Mouse (Mus musculus) lung, embryonic 14.5 days (tissue): ENCODE measurements around the gene Ccl22. TPM values are rescaled to one million over a fixed set of nuclear protein-coding genes. Genes with fewer than 3 reads are reported as not detected.

Experiments
- ATAC-seq: fragments of 200-750 bp; cut with Nextera tagmentation; 2 replicates; pipeline ENCODE4 v1.8.0; 2017; ENCODE audit warnings: mild to moderate bottlenecking, moderate TSS enrichment, moderate library complexity; ENCODE audit not compliant: insufficient read depth
- DNase-seq: peaks from one replicate; pipeline ENCODE4 v3.0.0-alpha.2; 2015
- H3K27ac ChIP-seq: fragments of 300-500 bp; sonication (generic); 2 replicates; pipeline ENCODE4 v1.5.1; 2014; ENCODE audit warnings: low read depth, mild to moderate bottlenecking, moderate library complexity
- H3K27me3 ChIP-seq: fragments of 300-500 bp; sonication (generic); 2 replicates; pipeline ENCODE4 v1.6.1; 2014; ENCODE audit warnings: low read length, control low read depth; ENCODE audit not compliant: insufficient read depth
- H3K36me3 ChIP-seq: fragments of 300-500 bp; sonication (generic); 2 replicates; pipeline ENCODE4 v1.6.1; 2014; ENCODE audit warnings: control low read depth; ENCODE audit not compliant: insufficient read depth
- H3K4me1 ChIP-seq: fragments of 300-500 bp; sonication (generic); 2 replicates; pipeline ENCODE4 v1.6.1; 2014; ENCODE audit warnings: antibody characterized with exemption, control low read depth; ENCODE audit not compliant: insufficient read depth
- H3K4me2 ChIP-seq: fragments of 300-500 bp; sonication (generic); 2 replicates; pipeline ENCODE4 v1.6.1; 2014; ENCODE audit warnings: mild to moderate bottlenecking
- H3K4me3 ChIP-seq: fragments of 300-500 bp; sonication (generic); 2 replicates; pipeline ENCODE4 v1.5.1; 2014; ENCODE audit warnings: low read depth, low read length
- H3K9ac ChIP-seq: fragments of 300-500 bp; sonication (generic); 2 replicates; pipeline ENCODE4 v1.6.1; 2014
- H3K9me3 ChIP-seq: fragments of 300-500 bp; sonication (generic); 2 replicates; pipeline ENCODE4 v1.6.1; 2016; ENCODE audit warnings: low read depth, low read length, control low read depth
- CTCF ChIP-seq: IDR thresholded peaks from 2 replicates; pipeline ENCODE4 v1.5.1; 2016; ENCODE audit warnings: antibody characterized with exemption, low read depth
- WGBS: fragments of 180-500 bp; shearing (Covaris S2); extraction: QIAGEN DNeasy Blood & Tissue Kit; methylation state at CpG from one replicate; pipeline ENCODE4 v1.1.7; 2014; 5-methylcytosine and 5-hydroxymethylcytosine counted together
- polyA plus RNA-seq: library from polyadenylated mRNA; unstranded; fragments of >200 nt; fragmentation: Nextera tagmentation; extraction: Ambion mirVana; gene quantifications from 2 replicates; pipeline ENCODE4 v1.2.1, GENCODE M21; 2014

Ccl22 gene
- polyA plus RNA-seq, result not detected in 2 replicates

- ATAC-seq (no peak), DNase-seq (no peak)
- no peak within 1 kb of the TSS for H3K4me3 ChIP-seq
- no peak within 1 kb of the TSS for H3K4me2 ChIP-seq
- no peaks in the 10 kb centered on the region for H3K9me3 ChIP-seq
- H3K9ac ChIP-seq, result no peak within 1 kb of the TSS
- H3K36me3 ChIP-seq, result no peaks in the 10 kb centered on the region
- H3K4me1 ChIP-seq, result no peaks in the 10 kb centered on the region
- WGBS, result 79% methylated on average over 7 of the region's 7 CpGs
- H3K27ac ChIP-seq, result no peak within 1 kb of the TSS
- no peaks in the 10 kb centered on the region for H3K27me3 ChIP-seq
- no peak for TF ChIP-seq CTCF
Observed at GRCm38 (mm10) chr8:94745476-94746184, at the start of gene Ccl22. Gene Ccl22 (plus strand): TSS chr8:94745590.

- no peaks in the 10 kb centered on the region for H3K36me3 ChIP-seq
- under 1% methylated on average over 41 of the region's 41 CpGs for WGBS
- DNase-seq (peak; percentile 71), ATAC-seq (peak; percentile 73)
- no peak for TF ChIP-seq CTCF
- H3K27ac ChIP-seq, result no peak within 1 kb of the TSS
- peak within 1 kb of the TSS; percentile 74 for H3K4me2 ChIP-seq
- H3K4me1 ChIP-seq, result peaks cover 4% of the 10 kb centered on the region; the same call in 1 of the 2 replicates
- peak within 1 kb of the TSS; percentile 40 for H3K4me3 ChIP-seq
- peaks cover 46% of the 10 kb centered on the region for H3K27me3 ChIP-seq
- 0 out of 2 replicates have a peak within 1 kb of the TSS, but pooled peaks have one; percentile 33 for H3K9ac ChIP-seq
- H3K9me3 ChIP-seq, result no peaks in the 10 kb centered on the region
Observed at GRCm38 (mm10) chr8:94695994-94696384, 49.4 kb upstream of the Ccl22 start, which contains the start of gene Pllp. Gene Pllp (minus strand): TSS chr8:94696278.

- no peak for DNase-seq
- Histone ChIP-seq H3K4me3 (0 out of 2 replicates have a peak overlapping the region, but pooled peaks have one; percentile 40), H3K27ac (no peak overlapping the region), H3K4me2 (peak overlapping the region; percentile 74; the same call in 1 of the 2 replicates), H3K9ac (no peak overlapping the region), H3K9me3 (no peaks in the 10 kb centered on the region), H3K27me3 (peaks cover 46% of the 10 kb centered on the region), H3K4me1 (peaks cover 4% of the 10 kb centered on the region; the same call in 1 of the 2 replicates), H3K36me3 (no peaks in the 10 kb centered on the region)
- ATAC-seq, result no peak
- no peak for TF ChIP-seq CTCF
- 46% methylated on average over 3 of the region's 3 CpGs for WGBS
Observed at GRCm38 (mm10) chr8:94696566-94696965, 48.8 kb upstream of the Ccl22 start.

- no peaks in the 10 kb centered on the region for H3K36me3 ChIP-seq
- ATAC-seq, result no peak
- peaks cover 4% of the 10 kb centered on the region; the same call in 1 of the 2 replicates for H3K4me1 ChIP-seq
- H3K9ac ChIP-seq, result no peak overlapping the region
- no peak overlapping the region for H3K4me3 ChIP-seq
- H3K9me3 ChIP-seq, result no peaks in the 10 kb centered on the region
- H3K4me2 ChIP-seq, result no peak overlapping the region
- no peak for TF ChIP-seq CTCF
- H3K27me3 ChIP-seq, result peaks cover 44% of the 10 kb centered on the region
- WGBS, result 80% methylated on average over 6 of the region's 6 CpGs
- DNase-seq, result no peak
- no peak overlapping the region for H3K27ac ChIP-seq
Observed at GRCm38 (mm10) chr8:94697956-94698355, 47.4 kb upstream of the Ccl22 start.

GRCm38 (mm10) chr8:94699366-94699765 lies 46.0 kb upstream of the Ccl22 start:
- Histone ChIP-seq H3K4me1 (peaks cover 4% of the 10 kb centered on the region; the same call in 1 of the 2 replicates), H3K4me3 (no peak overlapping the region), H3K36me3 (no peaks in the 10 kb centered on the region), H3K27me3 (peaks cover 30% of the 10 kb centered on the region), H3K9ac (no peak overlapping the region), H3K9me3 (no peaks in the 10 kb centered on the region), H3K4me2 (no peak overlapping the region), H3K27ac (no peak overlapping the region)
- TF ChIP-seq CTCF, result no peak
- ATAC-seq (no peak), DNase-seq (no peak)
- 72% methylated on average over 16 of the region's 16 CpGs for WGBS

- Histone ChIP-seq H3K9me3 (no peaks in the 10 kb centered on the region), H3K27ac (no peak overlapping the region), H3K27me3 (peaks cover 19% of the 10 kb centered on the region), H3K4me3 (no peak overlapping the region), H3K36me3 (no peaks in the 10 kb centered on the region), H3K9ac (no peak overlapping the region), H3K4me2 (no peak overlapping the region), H3K4me1 (peaks cover 4% of the 10 kb centered on the region; the same call in 1 of the 2 replicates)
- DNase-seq (no peak), ATAC-seq (no peak)
- TF ChIP-seq CTCF, result no peak
- WGBS, result 70% methylated on average over 4 of the region's 4 CpGs
Observed at GRCm38 (mm10) chr8:94700421-94700935, 44.9 kb upstream of the Ccl22 start.

GRCm38 (mm10) chr8:94702156-94702555 lies 43.2 kb upstream of the Ccl22 start:
- Histone ChIP-seq H3K4me1 (no peaks in the 10 kb centered on the region), H3K4me2 (no peak overlapping the region; the same call in 1 of the 2 replicates), H3K9me3 (no peaks in the 10 kb centered on the region), H3K36me3 (no peaks in the 10 kb centered on the region), H3K27ac (no peak overlapping the region), H3K4me3 (no peak overlapping the region), H3K27me3 (peaks cover 2% of the 10 kb centered on the region; the same call in 1 of the 2 replicates), H3K9ac (no peak overlapping the region)
- ATAC-seq, result no peak
- 63% methylated on average over 3 of the region's 3 CpGs for WGBS
- no peak for DNase-seq
- TF ChIP-seq CTCF, result no peak
